Mouse (Mus musculus) hindbrain, embryonic 14.5 days (tissue): ENCODE measurements around the gene Rfx8. TPM values are rescaled to one million over a fixed set of nuclear protein-coding genes. Genes with fewer than 3 reads are reported as not detected.
A peak's percentile ranks its signal among the peaks of the same experiment; 100 is the strongest.

Experiments used
- ATAC-seq: fragments of 200-750 bp; cut with Nextera tagmentation; 2 replicates; pipeline ENCODE4 v1.8.0; 2017; ENCODE audit warnings: moderate number of reproducible peaks, mild to moderate bottlenecking, moderate TSS enrichment, moderate library complexity; ENCODE audit not compliant: low FRiP score
- DNase-seq: peaks from one replicate; pipeline ENCODE4 v3.0.0-alpha.2; 2015; ENCODE audit warnings: low spot score
- H3K27ac ChIP-seq: fragments of 300-500 bp; sonication (generic); 2 replicates; pipeline ENCODE4 v1.5.1; 2014; ENCODE audit warnings: mild to moderate bottlenecking, moderate library complexity
- H3K27me3 ChIP-seq: fragments of 300-500 bp; sonication (generic); 2 replicates; pipeline ENCODE4 v1.6.1; 2014; ENCODE audit warnings: mild to moderate bottlenecking, low read length, mixed read lengths; ENCODE audit not compliant: control insufficient read depth, insufficient read depth
- H3K36me3 ChIP-seq: fragments of 300-500 bp; sonication (generic); replicated peaks from 2 replicates; pipeline ENCODE4 v1.6.1; 2014; ENCODE audit not compliant: control insufficient read depth, insufficient read depth
- H3K4me1 ChIP-seq: fragments of 300-500 bp; sonication (generic); replicated peaks from 2 replicates; pipeline ENCODE4 v1.6.1; 2014; ENCODE audit warnings: antibody characterized with exemption, low read length, mixed read lengths; ENCODE audit not compliant: control insufficient read depth, insufficient read depth
- H3K4me2 ChIP-seq: fragments of 300-500 bp; sonication (generic); replicated peaks from 2 replicates; pipeline ENCODE4 v1.6.1; 2014; ENCODE audit warnings: mild to moderate bottlenecking, moderate library complexity
- H3K4me3 ChIP-seq: fragments of 300-500 bp; sonication (generic); replicated peaks from 2 replicates; pipeline ENCODE4 v1.5.1; 2014; ENCODE audit warnings: mild to moderate bottlenecking, low read length
- H3K9ac ChIP-seq: fragments of 300-500 bp; sonication (generic); 2 replicates; pipeline ENCODE4 v1.6.1; 2014
- H3K9me3 ChIP-seq: fragments of 300-500 bp; sonication (generic); 2 replicates; pipeline ENCODE4 v1.6.1; 2016; ENCODE audit warnings: low read length; ENCODE audit not compliant: control insufficient read depth
- WGBS: fragments of 180-500 bp; shearing (Covaris S2); extraction: QIAGEN DNeasy Blood & Tissue Kit; methylation state at CpG from one replicate; pipeline ENCODE4 v1.1.7; 2014; 5-methylcytosine and 5-hydroxymethylcytosine counted together
- polyA plus RNA-seq: library from polyadenylated mRNA; unstranded; fragments of >200 nt; fragmentation: Nextera tagmentation; extraction: Ambion mirVana; gene quantifications from 2 replicates; pipeline ENCODE4 v1.2.1, GENCODE M21; 2014

Rfx8 gene
- polyA plus RNA-seq, 1 experiment from 2014 or later, result 0.40 TPM

DNA sequence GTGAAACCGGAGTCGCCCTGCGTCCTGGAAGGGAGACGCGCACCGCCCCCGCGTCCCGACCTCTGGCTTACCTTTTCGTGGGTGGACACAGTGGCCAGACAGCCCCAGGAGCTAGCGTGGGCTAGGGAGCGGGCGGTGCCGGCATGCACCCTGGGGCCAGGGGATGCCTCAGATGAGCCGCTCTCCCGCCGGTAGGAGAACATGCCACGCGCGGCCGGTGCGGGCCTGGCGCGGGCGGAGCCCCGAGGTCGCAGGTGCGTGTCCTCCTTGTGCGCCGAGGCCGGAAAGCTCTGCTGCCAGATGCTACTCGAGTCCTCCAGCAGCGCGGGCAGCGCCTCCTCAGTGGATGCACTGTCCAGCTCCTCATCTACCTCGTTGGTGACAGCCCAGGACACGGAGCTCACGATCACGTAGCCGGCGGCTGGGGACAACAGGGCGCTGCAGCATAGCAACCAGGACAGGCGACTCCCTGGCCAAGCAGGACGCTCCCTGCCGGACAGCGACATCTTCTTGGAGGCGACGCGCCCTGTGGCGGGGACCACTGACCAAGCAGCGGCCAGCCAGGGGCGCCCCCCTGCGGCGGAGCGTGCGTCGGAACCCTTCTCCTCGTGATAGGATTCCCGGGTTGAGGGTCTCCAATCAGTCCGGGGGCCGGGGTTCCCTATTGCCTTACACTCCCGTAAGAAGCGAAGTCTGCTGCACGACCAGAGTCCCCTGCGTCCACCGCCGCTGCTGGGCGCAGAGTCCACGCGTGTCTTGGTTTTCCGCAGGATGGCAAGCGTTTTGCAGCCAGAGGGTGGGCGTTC, 70.2 kb downstream of the Rfx8 start:
- peak; percentile 81 for ATAC-seq

DNA sequence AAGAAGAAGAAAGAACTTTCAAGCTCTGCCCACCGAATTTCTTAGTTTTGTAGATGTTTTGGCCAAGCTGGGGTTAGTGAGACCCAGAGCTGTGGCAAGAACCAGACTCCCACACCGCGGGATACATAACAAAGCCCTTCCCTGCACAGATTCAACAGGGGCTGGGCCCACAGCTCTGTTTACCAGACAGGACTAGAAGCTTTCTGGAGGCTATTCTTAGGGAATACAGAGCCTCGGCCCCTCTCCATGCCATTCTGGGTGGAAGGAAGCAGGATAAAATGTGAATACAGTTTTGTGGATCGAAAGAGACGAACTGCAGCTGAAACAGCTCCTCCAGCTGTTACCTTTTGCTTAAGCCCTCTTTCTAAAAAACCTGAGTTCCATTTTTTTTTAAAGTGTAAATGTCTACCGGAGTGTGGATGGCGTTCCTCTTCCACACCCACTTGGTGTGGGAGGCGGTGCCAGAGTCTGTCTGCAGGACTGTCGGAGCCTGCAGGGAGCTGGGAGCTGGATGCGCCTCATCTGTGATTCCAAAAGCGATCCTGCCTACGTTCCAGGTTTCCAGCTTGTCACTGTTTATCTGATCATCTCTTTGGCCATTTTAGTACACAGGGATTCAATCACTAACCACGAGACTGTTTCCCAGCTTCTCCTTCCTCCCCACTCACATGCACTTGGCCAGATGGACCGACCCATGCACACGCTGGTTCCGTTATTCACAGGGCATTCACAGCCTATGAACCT, 70.9 kb downstream of the Rfx8 start:
- H3K27ac ChIP-seq, result peak overlapping the region; percentile 68; the same call in 1 of the 2 replicates

More for the DNA sequence above, 70.2 kb downstream of the Rfx8 start:
- Histone ChIP-seq H3K9ac (peak overlapping the region; percentile 60), H3K27ac (peak overlapping the region; percentile 68), H3K4me1 (peaks cover 18% of the 10 kb centered on the region; the same call in 1 of the 2 replicates), H3K27me3 (peaks cover 9% of the 10 kb centered on the region; the same call in 1 of the 2 replicates), H3K4me3 (peak overlapping the region; percentile 50), H3K4me2 (peak overlapping the region; percentile 87), H3K9me3 (no peaks in the 10 kb centered on the region), H3K36me3 (no peaks in the 10 kb centered on the region)
- 2% methylated on average over 70 of the region's 73 CpGs for WGBS
- peak; percentile 75 for DNase-seq

DNA sequence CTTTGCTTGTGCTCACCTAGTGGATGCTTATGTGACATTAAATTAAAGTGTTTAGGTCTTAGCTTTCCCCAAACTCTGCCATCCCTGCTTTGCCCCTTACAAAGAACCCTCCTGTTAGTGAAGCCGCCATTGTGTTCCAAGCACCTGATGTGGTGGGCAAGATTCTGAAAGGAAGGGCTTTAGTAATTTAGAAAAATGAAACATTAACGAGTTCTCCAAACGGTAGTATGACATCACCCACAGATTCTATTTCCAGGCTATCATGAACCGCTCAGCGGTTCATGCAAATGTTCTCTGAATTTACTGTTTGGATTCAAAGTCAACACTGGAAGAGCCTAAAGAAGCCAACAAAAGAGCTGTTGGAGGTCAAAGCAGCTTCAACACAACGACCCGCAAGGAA, 72.2 kb downstream of the Rfx8 start:
- no peaks in the 10 kb centered on the region for H3K36me3 ChIP-seq
- no peak for ATAC-seq
- H3K9me3 ChIP-seq, result no peaks in the 10 kb centered on the region
- peaks cover 9% of the 10 kb centered on the region; the same call in 1 of the 2 replicates for H3K27me3 ChIP-seq
- H3K9ac ChIP-seq, result no peak overlapping the region
- 89% methylated on average over 7 of the region's 7 CpGs for WGBS
- H3K4me3 ChIP-seq, result no peak overlapping the region
- H3K4me1 ChIP-seq, result peaks cover 18% of the 10 kb centered on the region; the same call in 1 of the 2 replicates
- DNase-seq, result no peak
- H3K27ac ChIP-seq, result no peak overlapping the region
- peak overlapping the region; percentile 87; the same call in 1 of the 2 replicates for H3K4me2 ChIP-seq

More for the DNA sequence above, 70.9 kb downstream of the Rfx8 start:
- WGBS, result 16% methylated on average over 17 of the region's 17 CpGs
- Histone ChIP-seq H3K4me3 (peak overlapping the region; percentile 50), H3K4me2 (peak overlapping the region; percentile 87), H3K9ac (peak overlapping the region; percentile 60), H3K27me3 (peaks cover 9% of the 10 kb centered on the region; the same call in 1 of the 2 replicates), H3K4me1 (peaks cover 18% of the 10 kb centered on the region; the same call in 1 of the 2 replicates), H3K36me3 (no peaks in the 10 kb centered on the region), H3K9me3 (no peaks in the 10 kb centered on the region)
- ATAC-seq, result peak; percentile 24; the same call in 1 of the 2 replicates
- no peak for DNase-seq

- Histone ChIP-seq H3K27me3 (no peaks in the 10 kb centered on the region), H3K4me3 (no peak overlapping the region), H3K36me3 (no peaks in the 10 kb centered on the region), H3K4me1 (peaks cover 14% of the 10 kb centered on the region; the same call in 1 of the 2 replicates), H3K4me2 (no peak overlapping the region), H3K9me3 (no peaks in the 10 kb centered on the region), H3K9ac (peak overlapping the region; percentile 28; the same call in 1 of the 2 replicates), H3K27ac (peak overlapping the region; percentile 56)
- WGBS, result 39% methylated on average over 8 of the region's 8 CpGs
- ATAC-seq (peak; percentile 37; the same call in 1 of the 2 replicates), DNase-seq (peak; percentile 56)
Observed at GRCm38 (mm10) chr1:39645905-39646759, 74.7 kb downstream of the Rfx8 start.

GRCm38 (mm10) chr1:39644333-39644732, 76.5 kb downstream of the Rfx8 start:
- ATAC-seq (no peak), DNase-seq (no peak)
- H3K36me3 ChIP-seq, result no peaks in the 10 kb centered on the region
- H3K9ac ChIP-seq, result no peak overlapping the region
- H3K27ac ChIP-seq, result no peak overlapping the region
- peaks cover 9% of the 10 kb centered on the region; the same call in 1 of the 2 replicates for H3K4me1 ChIP-seq
- 75% methylated on average over 1 of the region's 1 CpGs for WGBS
- H3K27me3 ChIP-seq, result no peaks in the 10 kb centered on the region
- H3K4me2 ChIP-seq, result no peak overlapping the region
- no peaks in the 10 kb centered on the region for H3K9me3 ChIP-seq
- no peak overlapping the region for H3K4me3 ChIP-seq

DNA sequence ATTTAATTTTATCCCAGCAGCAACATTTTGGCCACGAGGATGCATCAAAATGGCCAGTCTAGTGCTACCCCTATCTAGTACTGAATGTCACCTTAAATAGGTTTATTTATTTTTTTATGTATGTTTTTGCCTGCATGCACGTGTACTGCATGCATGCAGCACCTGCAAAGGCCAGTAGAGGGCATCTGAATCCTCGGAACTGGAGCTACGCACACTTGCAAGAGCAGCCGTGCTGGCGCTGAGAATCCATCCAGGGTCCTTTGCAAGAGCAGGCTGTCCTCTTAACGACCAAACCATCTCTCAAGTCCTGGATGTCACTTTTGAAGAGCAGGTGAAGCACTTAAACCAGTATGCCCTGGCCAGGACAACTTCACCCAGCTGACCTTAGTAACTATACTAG, 79.1 kb downstream of the Rfx8 start:
- 93% methylated on average over 7 of the region's 7 CpGs for WGBS
- no peaks in the 10 kb centered on the region for H3K36me3 ChIP-seq
- peaks cover 9% of the 10 kb centered on the region; the same call in 1 of the 2 replicates for H3K4me1 ChIP-seq
- no peak overlapping the region for H3K27ac ChIP-seq
- ATAC-seq (no peak), DNase-seq (no peak)
- H3K27me3 ChIP-seq, result no peaks in the 10 kb centered on the region
- H3K9ac ChIP-seq, result no peak overlapping the region
- H3K9me3 ChIP-seq, result no peaks in the 10 kb centered on the region
- H3K4me3 ChIP-seq, result no peak overlapping the region
- H3K4me2 ChIP-seq, result no peak overlapping the region

GRCm38 (mm10) chr1:39637139-39637538, 83.7 kb downstream of the Rfx8 start:
- Histone ChIP-seq H3K27ac (no peak overlapping the region), H3K9me3 (no peaks in the 10 kb centered on the region), H3K9ac (no peak overlapping the region), H3K4me2 (no peak overlapping the region), H3K4me1 (no peaks in the 10 kb centered on the region; the same call in 1 of the 2 replicates), H3K36me3 (no peaks in the 10 kb centered on the region), H3K27me3 (no peaks in the 10 kb centered on the region), H3K4me3 (no peak overlapping the region)
- DNase-seq, result no peak
- ATAC-seq, result no peak
- 60% methylated on average over 8 of the region's 8 CpGs for WGBS

DNA sequence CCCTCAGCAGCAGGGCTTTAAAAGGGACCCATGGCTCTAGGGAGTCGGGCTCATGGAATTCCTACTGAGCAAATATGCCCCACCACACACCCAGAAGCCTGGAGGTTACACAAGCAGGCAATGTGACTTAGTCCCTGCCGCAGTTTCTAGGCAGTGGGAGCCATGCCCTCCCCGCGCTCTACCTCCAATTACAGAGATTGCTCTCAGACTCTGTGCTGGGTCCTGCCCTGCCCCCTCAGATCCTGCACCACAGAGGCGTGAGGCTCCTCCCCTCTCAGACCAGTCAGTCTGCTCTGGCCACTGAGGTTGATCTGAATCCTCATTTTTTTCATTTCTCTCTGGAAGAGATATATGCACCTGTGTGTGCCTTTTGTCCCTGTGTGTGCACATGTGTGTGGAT, 84.1 kb downstream of the Rfx8 start:
- ATAC-seq (0 out of 2 replicates have a peak, but pooled peaks have one; percentile 27), DNase-seq (no peak)
- no peaks in the 10 kb centered on the region; the same call in 1 of the 2 replicates for H3K4me1 ChIP-seq
- no peak overlapping the region for H3K9ac ChIP-seq
- WGBS, result 12% methylated on average over 5 of the region's 5 CpGs
- H3K9me3 ChIP-seq, result no peaks in the 10 kb centered on the region
- no peak overlapping the region for H3K27ac ChIP-seq
- H3K4me3 ChIP-seq, result no peak overlapping the region
- H3K36me3 ChIP-seq, result no peaks in the 10 kb centered on the region
- H3K4me2 ChIP-seq, result no peak overlapping the region
- no peaks in the 10 kb centered on the region for H3K27me3 ChIP-seq
